Mouse (Mus musculus) E14TG2a.4 (cell line): ENCODE measurements at regions not wholly inside any gene's neighbourhood (a gene's known extent, or its start where the extent isn't known, plus 50 kb on each side); places are given as distances from the start of the nearest gene placed in this dataset.

Experiments used
- CTCF ChIP-seq: conservative IDR thresholded peaks from 2 replicates; pipeline ENCODE4 v1.5.1; 2014; ENCODE audit warnings: low read length
- NANOG ChIP-seq: IDR thresholded peaks from 2 replicates; pipeline ENCODE4 v1.6.1; 2014; ENCODE audit warnings: borderline replicate concordance, low read length, mixed read lengths
- POU5F1 ChIP-seq: IDR thresholded peaks from 2 replicates; pipeline ENCODE4 v1.6.1; 2014; ENCODE audit warnings: low read length, borderline replicate concordance

DNA sequence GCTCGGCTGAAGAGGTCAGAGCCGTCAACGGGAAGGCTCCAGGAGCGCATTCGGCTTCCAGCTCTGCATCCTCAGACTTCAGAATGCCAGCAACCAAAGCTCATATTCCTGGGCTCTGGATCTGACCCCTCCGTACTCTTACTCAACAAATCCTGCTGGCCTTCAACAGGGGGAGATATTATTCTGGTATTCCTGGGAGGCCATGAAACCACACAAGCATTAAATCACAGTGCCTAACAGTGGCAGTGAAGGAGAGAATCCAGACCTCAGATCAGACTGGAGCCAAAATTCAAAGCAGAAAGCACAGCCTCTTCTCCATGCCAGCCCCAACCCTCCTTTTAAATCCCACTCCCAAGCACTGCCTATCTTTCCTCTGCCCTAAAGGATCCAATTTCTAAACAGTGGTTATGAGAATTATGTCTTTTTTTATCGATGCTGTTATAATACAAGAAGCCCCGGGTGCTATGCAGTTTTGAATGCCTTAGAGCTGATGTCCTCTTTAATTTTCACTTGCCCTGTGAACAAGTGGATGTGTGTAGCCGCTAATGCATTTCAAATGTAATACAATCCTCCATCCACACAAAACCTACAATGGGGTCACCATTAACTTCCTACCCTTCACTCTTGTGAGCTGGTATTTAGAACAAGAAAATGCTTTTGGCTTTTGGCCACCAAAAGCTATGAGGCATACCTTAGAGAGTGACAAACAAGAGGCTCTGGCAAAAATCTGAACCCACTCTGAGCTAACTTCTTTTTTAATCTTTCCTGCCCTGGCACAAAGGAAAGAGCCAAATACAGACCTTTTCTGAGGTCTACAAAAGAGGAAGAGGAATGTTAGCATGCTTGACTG is 333.1 kb upstream of the Epha4 start:
- TF ChIP-seq CTCF (no peak), NANOG (no peak), POU5F1 (no peak)
